Mouse (Mus musculus): ENCODE data around the gene Vrtn.

The Vrtn gene

DNA sequence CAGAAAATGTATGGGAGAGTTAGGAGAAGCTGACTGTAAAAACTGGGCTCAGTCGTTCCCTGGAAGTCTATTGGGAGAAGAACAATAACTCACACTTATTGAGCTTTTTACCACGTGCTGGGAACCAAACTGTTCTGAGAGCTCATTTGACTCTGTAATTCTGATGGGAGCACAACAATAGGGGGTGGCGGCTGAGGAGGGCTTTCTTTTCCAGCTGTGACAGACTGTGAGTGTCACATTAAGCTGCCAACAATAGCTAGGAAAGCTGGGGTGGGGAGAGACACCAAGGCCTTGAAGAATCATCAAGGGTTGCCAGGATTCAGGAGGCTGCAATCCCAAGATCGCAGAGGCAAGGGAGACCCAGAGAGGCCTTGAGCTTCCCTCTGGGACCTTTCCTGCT lies 45.4 kb downstream of the Vrtn start:
- DNase-seq (ENCODE audit: low read depth in 2 of 2, low spot score in 2 of 2): no peak

DNA sequence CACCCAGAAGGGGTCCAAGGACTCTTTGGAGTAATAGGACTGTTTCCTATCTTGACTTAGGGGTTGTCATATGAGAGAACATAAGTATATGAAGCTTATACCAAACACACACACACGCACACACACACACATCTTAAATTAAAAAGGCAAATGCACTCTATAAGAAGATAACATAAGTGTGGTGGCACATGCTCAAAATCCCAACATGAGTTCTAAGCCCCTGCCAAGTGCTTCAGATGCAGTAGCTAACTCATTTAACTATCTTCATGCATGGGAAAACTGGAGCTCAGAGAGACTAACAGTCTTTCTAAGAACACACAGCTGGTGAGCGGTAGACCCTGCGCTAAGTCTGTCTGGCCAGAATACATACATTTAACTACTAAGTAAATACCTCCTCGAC lies 46.7 kb downstream of the Vrtn start:
- no peak for DNase-seq (ENCODE audit: low read depth in 2 of 2, low spot score in 2 of 2)

GRCm38 (mm10) chr12:84689051-84689450 lies 48.2 kb downstream of the Vrtn start:
- no peak for DNase-seq (ENCODE audit: low read depth in 2 of 2, low spot score in 2 of 2)

DNA sequence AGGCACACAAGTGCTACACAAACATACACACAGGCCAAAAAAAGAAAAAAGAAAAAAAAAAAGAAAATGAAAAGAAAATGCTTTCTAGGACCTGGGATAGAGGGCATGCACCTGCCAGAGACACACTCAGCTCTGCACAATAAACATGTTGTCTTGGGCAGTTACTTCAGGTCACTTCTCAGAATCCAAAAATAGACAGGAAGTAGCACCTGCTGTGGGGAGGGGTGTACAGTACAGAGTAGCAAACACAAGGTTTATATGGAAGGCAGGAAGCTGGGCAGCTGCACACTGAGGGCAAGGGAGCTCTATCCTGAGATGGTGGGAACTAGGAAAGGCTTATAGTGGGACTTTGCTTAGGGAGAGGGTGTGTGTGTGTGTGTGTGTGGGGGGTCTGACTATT lies 50.5 kb downstream of the Vrtn start:
- DNase-seq (ENCODE audit: low read depth in 2 of 2, low spot score in 2 of 2): no peak

- DNase-seq (ENCODE audit: low read depth in 2 of 2, low spot score in 2 of 2): no peak
Observed at GRCm38 (mm10) chr12:84692141-84692540, 51.3 kb downstream of the Vrtn start.

DNA sequence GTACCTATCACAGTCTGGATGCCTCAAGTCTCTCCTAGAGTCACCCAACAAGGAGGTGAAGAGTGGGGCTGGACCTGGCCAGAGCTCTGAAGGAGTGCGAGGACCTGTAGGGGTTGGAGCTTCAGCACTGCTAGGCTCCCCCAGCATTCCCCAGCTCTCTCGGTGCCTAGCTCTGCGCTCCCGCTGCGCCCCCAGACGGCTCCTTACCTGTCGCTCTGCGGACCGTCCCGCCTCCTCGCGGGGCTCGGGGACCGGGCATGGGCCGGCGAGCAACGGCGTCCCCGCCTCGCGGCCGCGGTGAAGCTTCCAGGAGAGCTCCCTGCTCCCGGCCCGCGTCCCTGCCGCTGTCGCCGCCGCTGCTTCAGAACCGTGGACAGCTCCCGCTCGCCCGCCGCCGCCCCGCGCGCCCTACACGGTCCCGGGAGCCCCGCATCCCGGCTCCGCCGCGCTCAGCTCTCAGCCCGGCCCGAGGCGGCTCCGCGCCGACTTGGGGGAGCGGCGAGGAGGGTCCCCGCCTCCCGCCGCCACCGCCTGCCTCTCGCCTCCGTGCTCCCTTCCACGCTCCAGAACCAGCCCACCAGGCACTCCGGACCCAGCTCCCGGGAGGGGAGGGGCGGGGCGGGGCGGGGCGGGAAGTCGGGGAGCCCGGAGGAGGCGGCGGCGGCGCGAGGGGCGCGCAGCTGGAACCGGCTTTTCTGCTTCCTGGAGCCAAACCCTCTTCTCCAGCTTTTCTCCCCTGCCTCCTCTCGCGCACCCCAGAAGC lies 57.7 kb downstream of the Vrtn start, which contains the start of gene Syndig1l:
Syndig1l (minus strand) TSS at position 513 of the 763 bp plus-strand sequence.
- peak in 1 of 2 experiments; percentile 11 for DNase-seq (ENCODE audit: low read depth in 2 of 2, low spot score in 2 of 2)

Measured in CD8-positive naive resting alpha-beta T cell, adult 2 months (primary cell).